Mouse (Mus musculus) heart, adult 2 months (tissue): ENCODE measurements around the gene Mfsd5.

Experiments used
- CTCF ChIP-seq: fragments of 200-600 bp; IDR thresholded peaks from 2 replicates; pipeline ENCODE4 v1.8.1; 2022; ENCODE audit warnings: antibody characterized with exemption, mild to moderate bottlenecking, moderate library complexity
- EP300 ChIP-seq: fragments of 200-500 bp; IDR thresholded peaks from 2 replicates; pipeline ENCODE4 v1.6.1; 2011; ENCODE audit warnings: low read depth, low read length, control low read depth; ENCODE audit not compliant: insufficient read depth
- POLR2A ChIP-seq: fragments of 200-500 bp; IDR thresholded peaks from 2 replicates; pipeline ENCODE4 v1.6.1; 2011; ENCODE audit warnings: mild to moderate bottlenecking, low read depth, low read length, control low read depth; ENCODE audit not compliant: insufficient read depth

GRCm38 (mm10) chr15:102326892-102327291 lies 47.6 kb downstream of the Mfsd5 start:
- TF ChIP-seq CTCF (no peak), POLR2A (no peak), EP300 (no peak)
